In genomic region chr9:88329166-88329748, GRCm38 (mm10) we compare ENCODE assay signal across 12 mouse cellular contexts. TPM values are rescaled to one million over a fixed set of nuclear protein-coding genes. Genes with fewer than 3 reads are reported as not detected.
DNase-seq lines count a peak whose midpoint lies in the region; ATAC-seq lines count a peak whose summit lies in the region.
"Had no signal": no experiment of that assay in that cellular context is flagged by ENCODE, and none has a peak within 500 bp of the region (broad histone marks: within the 10 kb centered on the region; RNA-seq: fewer than 3 reads in every experiment).

No protein-coding gene starts in this region.

- peaks cover 5% of the 10 kb centered on the region for H3K4me1 ChIP-seq in heart, embryonic 15.5 days (replicated peaks)
- 0 out of 2 replicates have a peak, but pooled peaks cover 3% of the 10 kb centered on the region for H3K4me1 ChIP-seq in embryonic facial prominence, embryonic 14.5 days (ENCODE audit: control insufficient read depth, insufficient read depth, low read length)
- H3K4me1 ChIP-seq in lung, embryonic 15.5 days, result peaks cover 8% of the 10 kb centered on the region; the same call in 1 of the 2 replicates

- H3K4me2 ChIP-seq in heart, embryonic 15.5 days, result peak overlapping the region; percentile 93; the same call in 1 of the 2 replicates
- peak overlapping the region; percentile 93 for H3K4me2 ChIP-seq in embryonic facial prominence, embryonic 14.5 days (ENCODE audit: low read depth, low read length)
- H3K4me2 ChIP-seq in lung, embryonic 15.5 days, result 0 out of 2 replicates have a peak overlapping the region, but pooled peaks have one; percentile 10
- H3K4me2 ChIP-seq: hindbrain, embryonic 15.5 days; midbrain, embryonic 15.5 days had no signal

- WGBS in heart, embryonic 15.5 days, result 46% methylated on average over 10 of the region's 10 CpGs
- 33% methylated on average over 10 of the region's 10 CpGs for WGBS in embryonic facial prominence, embryonic 14.5 days
- WGBS in lung, embryonic 15.5 days, result 30% methylated on average over 10 of the region's 10 CpGs

- no peak overlapping the region for H3K9ac ChIP-seq in heart, embryonic 15.5 days
- no peak overlapping the region for H3K9ac ChIP-seq in embryonic facial prominence, embryonic 14.5 days (ENCODE audit: low read depth, low read length)
- H3K9ac ChIP-seq in lung, embryonic 15.5 days, result no peak overlapping the region
- H3K9ac ChIP-seq: hindbrain, embryonic 15.5 days; midbrain, embryonic 15.5 days had no signal

- no peak overlapping the region for H3K27ac ChIP-seq in heart, embryonic 15.5 days
- no peak overlapping the region for H3K27ac ChIP-seq in embryonic facial prominence, embryonic 14.5 days (replicated peaks; ENCODE audit: low read depth, low read length)
- 0 out of 2 replicates have a peak overlapping the region, but pooled peaks have one; percentile 4 for H3K27ac ChIP-seq in lung, embryonic 15.5 days
- H3K27ac ChIP-seq: hindbrain, embryonic 15.5 days; midbrain, embryonic 15.5 days had no signal

- ATAC-seq in heart, embryonic 15.5 days (replicated peaks; ENCODE audit: insufficient number of reproducible peaks, insufficient read depth, low FRiP score, low read depth), result no peak
- no peak for ATAC-seq in embryonic facial prominence, embryonic 14.5 days (ENCODE audit: low read depth)
- no peak for ATAC-seq in lung, embryonic 15.5 days (ENCODE audit: borderline replicate concordance, extremely low read depth, low FRiP score, low TSS enrichment)
- ATAC-seq: midbrain, embryonic 15.5 days had no signal

- H3K4me3 ChIP-seq in heart, embryonic 15.5 days, result peak overlapping the region; percentile 13; the same call in 1 of the 2 replicates
- peak overlapping the region; percentile 8; the same call in 1 of the 2 replicates for H3K4me3 ChIP-seq in embryonic facial prominence, embryonic 14.5 days (ENCODE audit: low read depth, low read length)
- no peak overlapping the region for H3K4me3 ChIP-seq in lung, embryonic 15.5 days
- H3K4me3 ChIP-seq: hindbrain, embryonic 15.5 days; midbrain, embryonic 15.5 days had no signal

- no peaks in the 10 kb centered on the region for H3K9me3 ChIP-seq in heart, embryonic 15.5 days (replicated peaks)
- no peaks in the 10 kb centered on the region for H3K9me3 ChIP-seq in embryonic facial prominence, embryonic 14.5 days (ENCODE audit: control insufficient read depth, low read length)
- H3K9me3 ChIP-seq in lung, embryonic 15.5 days, result no peaks in the 10 kb centered on the region
- H3K9me3 ChIP-seq: hindbrain, embryonic 15.5 days; midbrain, embryonic 15.5 days had no signal

- DNase-seq in heart, adult 8-10 months (ENCODE audit: low spot score), result no peak
- DNase-seq in CD4-positive helper T cell, adult 2 months (ENCODE audit: low read depth, low spot score), result peak; percentile 73
- DNase-seq in embryonic facial prominence, embryonic 14.5 days (ENCODE audit: low spot score), result no peak
- no peak for DNase-seq in layer of hippocampus, adult 18-20 months (ENCODE audit: low spot score in 2 of 2)
- no peak for DNase-seq in ovary, postnatal 36 days (ENCODE audit: low spot score)
- DNase-seq in right cerebral cortex, postnatal 10 days (ENCODE audit: low spot score in 2 of 2), result no peak
- DNase-seq: adrenal gland, postnatal 36 days; cerebellum, postnatal 14 days had no signal

- no peaks in the 10 kb centered on the region for H3K36me3 ChIP-seq in heart, embryonic 15.5 days
- no peaks in the 10 kb centered on the region for H3K36me3 ChIP-seq in embryonic facial prominence, embryonic 14.5 days (ENCODE audit: control insufficient read depth, insufficient read depth, low read length)
- no peaks in the 10 kb centered on the region for H3K36me3 ChIP-seq in lung, embryonic 15.5 days
- H3K36me3 ChIP-seq: hindbrain, embryonic 15.5 days; midbrain, embryonic 15.5 days had no signal

- H3K27me3 ChIP-seq in heart, embryonic 15.5 days, result no peaks in the 10 kb centered on the region
- H3K27me3 ChIP-seq in embryonic facial prominence, embryonic 14.5 days (replicated peaks; ENCODE audit: control insufficient read depth, insufficient read depth, low read length), result peaks cover 13% of the 10 kb centered on the region
- peaks cover 20% of the 10 kb centered on the region; the same call in 1 of the 2 replicates for H3K27me3 ChIP-seq in lung, embryonic 15.5 days
- H3K27me3 ChIP-seq: midbrain, embryonic 15.5 days had no signal

RNA-seq across cellular contexts. Expression of gene Nt5e, which starts 2.3 kb away (rescaled TPM):
- 4.4 and 5.0 TPM in 2 replicates for polyA plus RNA-seq in heart, embryonic 15.5 days (2015; fragmentation: Nextera tagmentation; extraction: Ambion mirVana)
- 10 to 100 TPM in 2 of 4 experiments, 1 to 10 TPM in 2; 8.2 to 12.4 (median 10.8) TPM for total RNA-seq in heart, adult 8-10 months (2022)
- polyA plus RNA-seq in embryonic facial prominence, embryonic 14.5 days (2014; fragmentation: Nextera tagmentation; extraction: Ambion mirVana), result 21.4 and 21.6 TPM in 2 replicates
- polyA plus RNA-seq in lung, embryonic 15.5 days (2015; fragmentation: Nextera tagmentation; extraction: Ambion mirVana), result 3.4 and 3.6 TPM in 2 replicates
- total RNA-seq in layer of hippocampus, adult 18-20 months (2021), result 1 to 10 TPM; 2.7 to 3.7 TPM

Comparison
In these comparisons a context has a peak if more than half of its experiments do, and no peak if none do; other contexts are left out.
1. H3K4me2 ChIP-seq: peak in every context shown above with its lines; median percentile 93 in heart, embryonic 15.5 days; 93 in embryonic facial prominence, embryonic 14.5 days; 10 in lung, embryonic 15.5 days.